Mouse (Mus musculus) ES-Bruce4 (cell line): ENCODE results near the gene Smap2.

Source experiments
- CTCF ChIP-seq: IDR thresholded peaks from one replicate; pipeline ENCODE4 v1.8.1; 2011; ENCODE audit warnings: low read depth, low read length
- POLR2A ChIP-seq: IDR thresholded peaks from one replicate; pipeline ENCODE4 v1.8.1; 2011; ENCODE audit warnings: low read length; ENCODE audit not compliant: insufficient read depth

GRCm38 (mm10) chr4:121001659-121002058, 15.4 kb downstream of the Smap2 start:
- TF ChIP-seq POLR2A (no peak), CTCF (no peak)
